Mouse (Mus musculus) C2C12 (cell line): ENCODE measurements around the gene Msl2.

Source experiments
- CEBPB ChIP-seq: IDR thresholded peaks from one replicate; pipeline ENCODE4 v1.6.1; 2011; ENCODE audit warnings: low read depth, mild to moderate bottlenecking, control low read depth, moderate library complexity
- CTCF ChIP-seq: IDR thresholded peaks from one replicate; pipeline ENCODE4 v1.5.1; 2011; ENCODE audit not compliant: control insufficient read depth, insufficient read depth, insufficient read length
- FOSL1 ChIP-seq: IDR thresholded peaks from one replicate; pipeline ENCODE4 v1.8.0; 2011; ENCODE audit warnings: mild to moderate bottlenecking, low read length; ENCODE audit not compliant: poor library complexity, insufficient read depth, severe bottlenecking
- MAX ChIP-seq: IDR thresholded peaks from one replicate; pipeline ENCODE4 v1.6.1; 2011; ENCODE audit warnings: mild to moderate bottlenecking, control low read depth
- MYOD1 ChIP-seq: IDR thresholded peaks from one replicate; pipeline ENCODE4 v1.6.1; 2011; ENCODE audit warnings: low read depth; ENCODE audit not compliant: control insufficient read depth, insufficient read length
- USF1 ChIP-seq: IDR thresholded peaks from one replicate; pipeline ENCODE4 v1.6.1; 2011; ENCODE audit warnings: low read depth, mild to moderate bottlenecking, control low read depth, moderate library complexity

DNA sequence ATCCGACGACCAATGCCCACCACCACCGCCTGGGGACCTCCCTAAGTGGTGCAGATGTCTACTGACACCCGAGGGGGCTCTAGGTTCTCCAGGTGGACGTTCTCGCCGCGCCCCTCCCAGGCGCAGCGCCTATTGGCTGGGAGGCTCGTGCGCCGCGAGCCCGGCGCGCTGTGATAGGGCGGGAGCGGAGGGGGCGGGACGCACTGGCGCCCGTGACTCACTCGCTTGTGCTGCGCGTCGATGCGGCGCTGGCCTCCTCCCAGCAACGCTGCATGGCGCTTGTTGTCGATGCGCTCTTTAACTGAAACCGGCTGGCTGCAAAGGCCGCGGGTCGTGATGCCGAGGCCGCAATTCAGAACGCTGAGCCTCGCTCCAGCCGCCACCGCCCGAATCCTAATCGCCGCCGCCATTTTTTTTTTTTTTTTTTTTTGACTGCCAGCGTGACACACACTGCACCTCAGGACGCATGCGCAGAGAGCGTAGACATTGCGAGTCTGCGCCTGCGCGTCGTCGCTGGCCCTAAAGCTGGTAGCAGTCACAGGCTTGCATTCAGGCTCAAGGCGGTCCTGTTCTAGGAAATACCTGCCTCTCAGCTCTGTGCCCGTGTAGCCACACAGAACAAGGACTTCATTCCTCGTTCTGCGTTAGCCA lies 39.3 kb upstream of the Msl2 start, which contains the start of gene Pccb:
- TF ChIP-seq CTCF (no peak), FOSL1 (no peak), MAX (peak; percentile 51), CEBPB (no peak), USF1 (no peak), MYOD1 (no peak)
